Mouse (Mus musculus) liver, embryonic 13.5 days (tissue): ENCODE results near the gene Tmcc2. TPM values are rescaled to one million over a fixed set of nuclear protein-coding genes. Genes with fewer than 3 reads are reported as not detected.

Experiments used
- ATAC-seq: fragments of 200-750 bp; cut with Nextera tagmentation; 2 replicates; pipeline ENCODE4 v1.8.0; 2017; ENCODE audit warnings: low read depth, mild to moderate bottlenecking, moderate number of reproducible peaks, moderate library complexity
- DNase-seq: peaks from one replicate; pipeline ENCODE4 v3.0.0; 2022
- H3K27ac ChIP-seq: fragments of 300-500 bp; sonication (generic); 2 replicates; pipeline ENCODE4 v1.5.1; 2015; ENCODE audit warnings: moderate library complexity, mild to moderate bottlenecking, inconsistent platforms
- H3K27me3 ChIP-seq: fragments of 300-500 bp; sonication (generic); 2 replicates; pipeline ENCODE4 v1.6.1; 2015; ENCODE audit warnings: mild to moderate bottlenecking, inconsistent platforms
- H3K36me3 ChIP-seq: fragments of 300-500 bp; sonication (generic); 2 replicates; pipeline ENCODE4 v1.6.1; 2015; ENCODE audit warnings: mild to moderate bottlenecking, inconsistent platforms
- H3K4me1 ChIP-seq: fragments of 300-500 bp; sonication (generic); replicated peaks from 2 replicates; pipeline ENCODE4 v1.6.1; 2015; ENCODE audit warnings: inconsistent platforms
- H3K4me2 ChIP-seq: fragments of 300-500 bp; sonication (generic); 2 replicates; pipeline ENCODE4 v1.6.1; 2015; ENCODE audit warnings: inconsistent platforms, mild to moderate bottlenecking, moderate library complexity
- H3K4me3 ChIP-seq: fragments of 300-500 bp; sonication (generic); replicated peaks from 2 replicates; pipeline ENCODE4 v1.5.1; 2015; ENCODE audit warnings: mild to moderate bottlenecking, inconsistent platforms
- H3K9ac ChIP-seq: fragments of 300-500 bp; sonication (generic); 2 replicates; pipeline ENCODE4 v1.6.1; 2015; ENCODE audit warnings: mild to moderate bottlenecking, inconsistent platforms
- H3K9me3 ChIP-seq: fragments of 300-500 bp; sonication (generic); replicated peaks from 2 replicates; pipeline ENCODE4 v1.6.1; 2016; ENCODE audit warnings: inconsistent platforms
- WGBS: fragments of 180-500 bp; shearing (Covaris S2); methylation state at CpG from one replicate; pipeline ENCODE4 v1.1.7; 2015; ENCODE audit not compliant: insufficient replicate concordance; 5-methylcytosine and 5-hydroxymethylcytosine counted together
- polyA plus RNA-seq: library from polyadenylated mRNA; unstranded; fragments of >200 nt; fragmentation: Nextera tagmentation; extraction: Ambion mirVana; gene quantifications from 2 replicates; pipeline ENCODE4 v1.2.1, GENCODE M21; 2015

The Tmcc2 gene
- 456 and 511 TPM in 2 replicates for polyA plus RNA-seq

- peak within 1 kb of the TSS; percentile 97 for H3K27ac ChIP-seq
- no peak for DNase-seq
- peak within 1 kb of the TSS; percentile 96 for H3K4me2 ChIP-seq
- no peaks in the 10 kb centered on the region for H3K9me3 ChIP-seq
- peak within 1 kb of the TSS; percentile 91 for H3K9ac ChIP-seq
- H3K27me3 ChIP-seq = peaks cover 24% of the 10 kb centered on the region
- H3K4me1 ChIP-seq = peaks cover 45% of the 10 kb centered on the region
- ATAC-seq = no peak
- peak within 1 kb of the TSS; percentile 78 for H3K4me3 ChIP-seq
- 1% methylated on average over 50 of the region's 50 CpGs for WGBS
- H3K36me3 ChIP-seq = 0 out of 2 replicates have a peak, but pooled peaks cover 11% of the 10 kb centered on the region
Measured at GRCm38 (mm10) chr1:132390691-132391579, at the start of gene Tmcc2. TSS of gene Tmcc2 (minus strand) at chr1:132391281.

- Histone ChIP-seq H3K4me2 (no peak overlapping the region), H3K9ac (no peak overlapping the region), H3K4me1 (no peaks in the 10 kb centered on the region), H3K4me3 (no peak overlapping the region), H3K36me3 (peaks cover 36% of the 10 kb centered on the region), H3K27me3 (no peaks in the 10 kb centered on the region), H3K27ac (no peak overlapping the region), H3K9me3 (no peaks in the 10 kb centered on the region)
- 49% methylated on average over 5 of the region's 5 CpGs for WGBS
- DNase-seq (no peak), ATAC-seq (no peak)
Measured at GRCm38 (mm10) chr1:132437389-132437788, 46.3 kb upstream of the Tmcc2 start.

GRCm38 (mm10) chr1:132436960-132437359 is 45.9 kb upstream of the Tmcc2 start:
- no peak overlapping the region for H3K4me3 ChIP-seq
- ATAC-seq = no peak
- H3K27ac ChIP-seq = no peak overlapping the region
- WGBS = 63% methylated on average over 1 of the region's 1 CpGs
- DNase-seq = no peak
- H3K9ac ChIP-seq = no peak overlapping the region
- no peaks in the 10 kb centered on the region for H3K4me1 ChIP-seq
- H3K4me2 ChIP-seq = no peak overlapping the region
- no peaks in the 10 kb centered on the region for H3K9me3 ChIP-seq
- peaks cover 32% of the 10 kb centered on the region for H3K36me3 ChIP-seq
- H3K27me3 ChIP-seq = no peaks in the 10 kb centered on the region

- no peak overlapping the region for H3K4me2 ChIP-seq
- peaks cover 27% of the 10 kb centered on the region for H3K36me3 ChIP-seq
- ATAC-seq (no peak), DNase-seq (no peak)
- H3K4me3 ChIP-seq = no peak overlapping the region
- no peak overlapping the region for H3K9ac ChIP-seq
- 0 out of 2 replicates have a peak, but pooled peaks cover 4% of the 10 kb centered on the region for H3K4me1 ChIP-seq
- no peaks in the 10 kb centered on the region for H3K9me3 ChIP-seq
- H3K27me3 ChIP-seq = no peaks in the 10 kb centered on the region
- H3K27ac ChIP-seq = no peak overlapping the region
- WGBS = 65% methylated on average over 4 of the region's 4 CpGs
Measured at GRCm38 (mm10) chr1:132436320-132436958, 45.4 kb upstream of the Tmcc2 start.

- H3K36me3 ChIP-seq = peaks cover 9% of the 10 kb centered on the region
- ATAC-seq (no peak), DNase-seq (no peak)
- no peaks in the 10 kb centered on the region for H3K9me3 ChIP-seq
- no peaks in the 10 kb centered on the region for H3K27me3 ChIP-seq
- 91% methylated on average over 12 of the region's 12 CpGs for WGBS
- H3K4me3 ChIP-seq = no peak overlapping the region
- no peak overlapping the region for H3K9ac ChIP-seq
- H3K4me2 ChIP-seq = no peak overlapping the region
- no peak overlapping the region for H3K27ac ChIP-seq
- 0 out of 2 replicates have a peak, but pooled peaks cover 4% of the 10 kb centered on the region for H3K4me1 ChIP-seq
Measured at GRCm38 (mm10) chr1:132434032-132434431, 43.0 kb upstream of the Tmcc2 start.

- no peaks in the 10 kb centered on the region for H3K27me3 ChIP-seq
- no peak for ATAC-seq
- 84% methylated on average over 5 of the region's 5 CpGs for WGBS
- H3K9ac ChIP-seq = no peak overlapping the region
- H3K4me1 ChIP-seq = 0 out of 2 replicates have a peak, but pooled peaks cover 4% of the 10 kb centered on the region
- no peak overlapping the region for H3K4me2 ChIP-seq
- peaks cover 9% of the 10 kb centered on the region for H3K36me3 ChIP-seq
- H3K27ac ChIP-seq = no peak overlapping the region
- H3K9me3 ChIP-seq = no peaks in the 10 kb centered on the region
- no peak for DNase-seq
- H3K4me3 ChIP-seq = no peak overlapping the region
Measured at GRCm38 (mm10) chr1:132433349-132433748, 42.3 kb upstream of the Tmcc2 start.

GRCm38 (mm10) chr1:132431716-132432115 is 40.6 kb upstream of the Tmcc2 start:
- no peak for ATAC-seq
- Histone ChIP-seq H3K27me3 (no peaks in the 10 kb centered on the region), H3K36me3 (peaks cover 9% of the 10 kb centered on the region), H3K4me3 (no peak overlapping the region), H3K4me1 (0 out of 2 replicates have a peak, but pooled peaks cover 4% of the 10 kb centered on the region), H3K9me3 (no peaks in the 10 kb centered on the region), H3K27ac (no peak overlapping the region), H3K9ac (no peak overlapping the region), H3K4me2 (no peak overlapping the region)
- DNase-seq = no peak
- 71% methylated on average over 9 of the region's 9 CpGs for WGBS

GRCm38 (mm10) chr1:132430818-132431217 is 39.7 kb upstream of the Tmcc2 start:
- Histone ChIP-seq H3K27me3 (no peaks in the 10 kb centered on the region), H3K4me1 (0 out of 2 replicates have a peak, but pooled peaks cover 4% of the 10 kb centered on the region), H3K4me3 (no peak overlapping the region), H3K4me2 (no peak overlapping the region), H3K9ac (no peak overlapping the region), H3K36me3 (peaks cover 8% of the 10 kb centered on the region), H3K9me3 (no peaks in the 10 kb centered on the region), H3K27ac (no peak overlapping the region)
- WGBS = 82% methylated on average over 3 of the region's 3 CpGs
- ATAC-seq (no peak), DNase-seq (no peak)

GRCm38 (mm10) chr1:132425600-132425999 is 34.5 kb upstream of the Tmcc2 start:
- Histone ChIP-seq H3K27ac (no peak overlapping the region), H3K4me2 (no peak overlapping the region), H3K4me3 (no peak overlapping the region), H3K36me3 (peaks cover 7% of the 10 kb centered on the region; the same call in 1 of the 2 replicates), H3K27me3 (no peaks in the 10 kb centered on the region), H3K9ac (no peak overlapping the region), H3K9me3 (no peaks in the 10 kb centered on the region), H3K4me1 (peaks cover 6% of the 10 kb centered on the region)
- ATAC-seq = no peak
- no peak for DNase-seq

GRCm38 (mm10) chr1:132422912-132423696 is 32.0 kb upstream of the Tmcc2 start:
- no peak for ATAC-seq
- Histone ChIP-seq H3K4me1 (peaks cover 30% of the 10 kb centered on the region), H3K4me2 (no peak overlapping the region), H3K4me3 (no peak overlapping the region), H3K27ac (no peak overlapping the region), H3K27me3 (no peaks in the 10 kb centered on the region), H3K36me3 (peaks cover 7% of the 10 kb centered on the region; the same call in 1 of the 2 replicates), H3K9me3 (no peaks in the 10 kb centered on the region), H3K9ac (no peak overlapping the region)
- WGBS = 80% methylated on average over 5 of the region's 5 CpGs
- DNase-seq = no peak

- Histone ChIP-seq H3K4me2 (no peak overlapping the region), H3K9me3 (no peaks in the 10 kb centered on the region), H3K27me3 (no peaks in the 10 kb centered on the region), H3K27ac (no peak overlapping the region), H3K9ac (no peak overlapping the region), H3K4me3 (no peak overlapping the region), H3K4me1 (peaks cover 42% of the 10 kb centered on the region), H3K36me3 (peaks cover 7% of the 10 kb centered on the region; the same call in 1 of the 2 replicates)
- ATAC-seq (no peak), DNase-seq (no peak)
- 66% methylated on average over 7 of the region's 7 CpGs for WGBS
Measured at GRCm38 (mm10) chr1:132420662-132421061, 29.6 kb upstream of the Tmcc2 start.
